Mouse (Mus musculus) MEL (cell line): ENCODE data around the gene Klrb1f.

ENCODE experiments used
- CTCF ChIP-seq, 3 experiments: IDR thresholded peaks in 2 of 3; conservative IDR thresholded peaks in 1 of 3; 2 replicates each; pipeline ENCODE4 v1.5.1; 2011 to 2012; ENCODE audit warnings: low read length in 3 of 3, low read depth in 2 of 3, mild to moderate bottlenecking in 2 of 3, improper control_type of control experiment in 1 of 3, inconsistent platforms in 1 of 3, mixed read lengths in 1 of 3, moderate library complexity in 1 of 3; ENCODE audit not compliant: control insufficient read depth in 1 of 3, insufficient read depth in 1 of 3, poor library complexity in 1 of 3, severe bottlenecking in 1 of 3
- ELF1 ChIP-seq: IDR thresholded peaks from 2 replicates; pipeline ENCODE4 v1.6.1; 2014; ENCODE audit warnings: low read depth, mild to moderate bottlenecking, inconsistent platforms, low read length, improper control_type of control experiment, moderate library complexity
- EP300 ChIP-seq, 2 experiments: IDR thresholded peaks; 2 replicates each; pipeline ENCODE4 v1.6.1; 2011; ENCODE audit warnings: improper control_type of control experiment in 2 of 2, low read length in 2 of 2, low read depth in 1 of 2, mild to moderate bottlenecking in 1 of 2
- MAX ChIP-seq: IDR thresholded peaks from 2 replicates; pipeline ENCODE4 v1.6.1; 2011; ENCODE audit warnings: low read length, improper control_type of control experiment
- MAZ ChIP-seq: IDR thresholded peaks from 2 replicates; pipeline ENCODE4 v1.6.1; 2012; ENCODE audit warnings: low read depth, mild to moderate bottlenecking, inconsistent platforms, low read length, improper control_type of control experiment
- POLR2AphosphoS2 ChIP-seq: IDR thresholded peaks from 2 replicates; pipeline ENCODE4 v1.6.1; 2011; ENCODE audit warnings: low read length, improper control_type of control experiment
- RAD21 ChIP-seq: IDR thresholded peaks from 2 replicates; pipeline ENCODE4 v1.6.1; 2011; ENCODE audit warnings: mild to moderate bottlenecking, low read depth, low read length, improper control_type of control experiment
- USF1 ChIP-seq: IDR thresholded peaks from 2 replicates; pipeline ENCODE4 v1.6.1; 2014; ENCODE audit warnings: low read depth, mild to moderate bottlenecking, inconsistent platforms, low read length, improper control_type of control experiment, moderate library complexity

GRCm38 (mm10) chr6:129051086-129051485, 5.4 kb downstream of the Klrb1f start:
- TF ChIP-seq RAD21 (no peak), EP300 (IDR thresholded peaks at IDR 0.05; ENCODE audit: low read depth in 1 of 2, low read length in 2 of 2) (peak; percentile 61 to 72), USF1 (no peak), MAZ (0 out of 2 replicates have a peak, but pooled peaks have one; percentile 37), CTCF (IDR thresholded peaks at IDR 0.05 in 2 of 3, conservative IDR thresholded peaks at IDR 0.05 in 1 of 3; ENCODE audit: control insufficient read depth in 1 of 3, insufficient read depth in 1 of 3, low read depth in 2 of 3, low read length in 3 of 3, poor library complexity in 1 of 3, severe bottlenecking in 1 of 3) (no peak), ELF1 (no peak), POLR2AphosphoS2 (no peak), MAX (0 out of 2 replicates have a peak, but pooled peaks have one; percentile 21)
